Mouse (Mus musculus): ENCODE results near the gene Gtdc1. TPM values are rescaled to one million over a fixed set of nuclear protein-coding genes. Genes with fewer than 3 reads are reported as not detected.

Gene Gtdc1
- total and polyA plus RNA-seq, 2 experiments from 2014 or later, result 11.9 to 13.9 TPM

GRCm38 (mm10) chr2:44538135-44538534, 389.3 kb downstream of the Gtdc1 start:
- no peak for DNase-seq (ENCODE audit: low spot score)
- ATAC-seq (ENCODE audit: insufficient read depth, low read depth), result no peak
- TF ChIP-seq EP300 (IDR thresholded peaks at IDR 0.05; ENCODE audit: low read depth) (no peak), CTCF (IDR thresholded peaks at IDR 0.05; ENCODE audit: low read depth) (no peak)
- Histone ChIP-seq H3K9ac (replicated peaks; ENCODE audit: low read depth, low read length) (no peak overlapping the region), H3K27me3 (ENCODE audit: control insufficient read depth, insufficient read depth, low read length) (no peaks in the 10 kb centered on the region), H3K4me3 (ENCODE audit: low read depth, low read length) (no peak overlapping the region), H3K27ac (ENCODE audit: low read depth) (no peak overlapping the region), H3K4me1 (ENCODE audit: control insufficient read depth, insufficient read depth) (0 out of 2 replicates have a peak, but pooled peaks cover 7% of the 10 kb centered on the region), H3K4me2 (ENCODE audit: low read depth, low read length) (no peak overlapping the region), H3K9me3 (replicated peaks; ENCODE audit: control insufficient read depth, low read length) (no peaks in the 10 kb centered on the region), H3K36me3 (replicated peaks; ENCODE audit: control insufficient read depth, insufficient read depth, low read length) (no peaks in the 10 kb centered on the region)
- 80% methylated on average over 4 of the region's 4 CpGs for WGBS

- ATAC-seq (ENCODE audit: insufficient read depth, low read depth) (no peak; the same call in 1 of the 2 replicates), DNase-seq (ENCODE audit: low spot score) (no peak)
- Histone ChIP-seq H3K27me3 (ENCODE audit: control insufficient read depth, insufficient read depth, low read length) (no peaks in the 10 kb centered on the region), H3K4me2 (ENCODE audit: low read depth, low read length) (0 out of 2 replicates have a peak overlapping the region, but pooled peaks have one; percentile 4), H3K9me3 (replicated peaks; ENCODE audit: control insufficient read depth, low read length) (no peaks in the 10 kb centered on the region), H3K4me1 (ENCODE audit: control insufficient read depth, insufficient read depth) (0 out of 2 replicates have a peak, but pooled peaks cover 7% of the 10 kb centered on the region), H3K4me3 (ENCODE audit: low read depth, low read length) (no peak overlapping the region), H3K9ac (replicated peaks; ENCODE audit: low read depth, low read length) (no peak overlapping the region), H3K36me3 (replicated peaks; ENCODE audit: control insufficient read depth, insufficient read depth, low read length) (no peaks in the 10 kb centered on the region), H3K27ac (ENCODE audit: low read depth) (peak overlapping the region; percentile 44; the same call in 1 of the 2 replicates)
- TF ChIP-seq EP300 (IDR thresholded peaks at IDR 0.05; ENCODE audit: low read depth) (no peak), CTCF (IDR thresholded peaks at IDR 0.05; ENCODE audit: low read depth) (no peak)
- 72% methylated on average over 11 of the region's 11 CpGs for WGBS
Measured at GRCm38 (mm10) chr2:44535760-44536159, 391.7 kb downstream of the Gtdc1 start.

DNA sequence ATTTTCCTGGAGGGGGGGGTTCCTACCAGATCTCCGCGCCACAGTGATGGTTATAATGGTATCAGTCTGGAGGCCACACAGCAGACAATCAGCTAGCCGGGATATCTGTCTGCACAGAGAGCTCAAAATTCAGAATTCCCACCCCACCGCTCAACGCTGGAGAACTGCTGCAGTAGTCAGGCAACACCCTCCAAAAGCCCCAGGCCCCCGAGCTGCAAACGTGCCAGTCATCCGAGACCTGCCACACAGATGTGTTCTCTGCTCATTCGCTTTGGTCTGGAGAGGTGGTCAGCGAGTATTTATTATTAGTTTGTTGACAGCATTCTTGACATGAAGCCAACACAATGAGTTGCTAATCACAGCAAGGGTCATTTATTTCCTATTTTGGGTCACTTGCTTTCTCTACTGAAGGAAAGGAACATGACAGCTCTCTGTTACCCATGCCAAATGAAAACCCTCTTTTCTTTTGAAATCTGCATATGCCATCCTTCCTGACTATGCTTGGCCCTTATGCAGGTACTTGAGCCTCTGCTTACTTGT, 392.3 kb downstream of the Gtdc1 start:
- Histone ChIP-seq H3K36me3 (replicated peaks; ENCODE audit: control insufficient read depth, insufficient read depth, low read length) (no peaks in the 10 kb centered on the region), H3K9ac (replicated peaks; ENCODE audit: low read depth, low read length) (no peak overlapping the region), H3K9me3 (replicated peaks; ENCODE audit: control insufficient read depth, low read length) (no peaks in the 10 kb centered on the region), H3K4me2 (ENCODE audit: low read depth, low read length) (peak overlapping the region; percentile 4; the same call in 1 of the 2 replicates), H3K27ac (ENCODE audit: low read depth) (peak overlapping the region; percentile 44; the same call in 1 of the 2 replicates), H3K4me1 (ENCODE audit: control insufficient read depth, insufficient read depth) (0 out of 2 replicates have a peak, but pooled peaks cover 7% of the 10 kb centered on the region), H3K27me3 (ENCODE audit: control insufficient read depth, insufficient read depth, low read length) (no peaks in the 10 kb centered on the region), H3K4me3 (ENCODE audit: low read depth, low read length) (no peak overlapping the region)
- 40% methylated on average over 10 of the region's 10 CpGs for WGBS
- DNase-seq (ENCODE audit: low spot score), result no peak
- no peak for ATAC-seq (ENCODE audit: insufficient read depth, low read depth)
- no peak for TF ChIP-seq CTCF (IDR thresholded peaks at IDR 0.05; ENCODE audit: low read depth)
- TF ChIP-seq EP300 (IDR thresholded peaks at IDR 0.05; ENCODE audit: low read depth), result no peak

DNA sequence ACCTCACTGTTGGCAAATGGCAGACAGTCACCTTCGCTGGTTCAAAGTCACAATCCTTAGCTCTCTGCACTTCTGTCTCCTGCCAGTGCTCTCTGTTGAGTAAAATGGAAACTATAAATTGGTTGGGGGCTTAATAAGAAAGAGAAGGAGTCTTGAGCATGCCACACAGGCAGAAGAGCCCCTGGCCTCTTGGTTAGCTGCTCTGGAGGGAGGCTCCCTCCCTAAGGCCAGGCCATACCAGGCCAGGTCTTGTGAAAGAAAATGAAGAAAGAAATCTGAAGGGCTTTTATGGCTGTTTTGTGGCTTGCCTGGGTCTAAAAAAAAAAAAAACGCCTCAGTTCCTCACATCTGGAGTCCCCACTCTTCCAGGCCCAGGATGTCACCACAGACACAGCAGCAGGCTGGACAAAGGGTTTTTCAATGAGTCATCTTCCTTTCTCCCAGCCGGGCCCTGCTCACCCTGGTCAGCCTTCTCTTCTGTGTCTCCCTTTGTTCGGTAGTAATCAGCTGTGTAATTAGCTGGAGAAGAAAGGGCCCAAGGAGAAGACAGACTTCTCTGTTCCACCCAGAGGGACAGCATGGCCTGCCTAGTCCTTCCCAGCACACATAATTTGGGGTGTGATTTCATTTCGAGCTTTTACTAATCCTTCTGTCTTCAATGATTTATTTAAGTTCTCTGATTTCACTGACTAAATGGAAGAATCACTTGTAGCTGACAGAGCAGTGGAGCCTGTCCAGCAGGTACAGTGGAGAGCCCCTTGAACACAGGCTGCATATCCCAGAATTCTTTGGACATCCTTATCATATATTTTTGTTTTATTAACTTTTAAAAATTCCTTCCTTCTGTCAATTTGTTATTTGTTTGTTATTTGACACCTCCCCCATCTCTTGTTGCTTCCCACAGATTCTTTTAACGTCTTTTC, 401.1 kb downstream of the Gtdc1 start:
- Histone ChIP-seq H3K27me3 (ENCODE audit: control insufficient read depth, insufficient read depth, low read length) (no peaks in the 10 kb centered on the region), H3K36me3 (replicated peaks; ENCODE audit: control insufficient read depth, insufficient read depth, low read length) (no peaks in the 10 kb centered on the region), H3K4me1 (ENCODE audit: control insufficient read depth, insufficient read depth) (peaks cover 9% of the 10 kb centered on the region; the same call in 1 of the 2 replicates), H3K4me2 (ENCODE audit: low read depth, low read length) (no peak overlapping the region), H3K27ac (ENCODE audit: low read depth) (peak overlapping the region; percentile 52; the same call in 1 of the 2 replicates), H3K4me3 (ENCODE audit: low read depth, low read length) (no peak overlapping the region), H3K9ac (replicated peaks; ENCODE audit: low read depth, low read length) (no peak overlapping the region), H3K9me3 (replicated peaks; ENCODE audit: control insufficient read depth, low read length) (no peaks in the 10 kb centered on the region)
- DNase-seq (ENCODE audit: low spot score), result peak; percentile 53
- ATAC-seq (ENCODE audit: insufficient read depth, low read depth), result peak; percentile 73
- TF ChIP-seq EP300 (IDR thresholded peaks at IDR 0.05; ENCODE audit: low read depth) (no peak), CTCF (IDR thresholded peaks at IDR 0.05; ENCODE audit: low read depth) (no peak)
- 42% methylated on average over 6 of the region's 6 CpGs for WGBS

DNA sequence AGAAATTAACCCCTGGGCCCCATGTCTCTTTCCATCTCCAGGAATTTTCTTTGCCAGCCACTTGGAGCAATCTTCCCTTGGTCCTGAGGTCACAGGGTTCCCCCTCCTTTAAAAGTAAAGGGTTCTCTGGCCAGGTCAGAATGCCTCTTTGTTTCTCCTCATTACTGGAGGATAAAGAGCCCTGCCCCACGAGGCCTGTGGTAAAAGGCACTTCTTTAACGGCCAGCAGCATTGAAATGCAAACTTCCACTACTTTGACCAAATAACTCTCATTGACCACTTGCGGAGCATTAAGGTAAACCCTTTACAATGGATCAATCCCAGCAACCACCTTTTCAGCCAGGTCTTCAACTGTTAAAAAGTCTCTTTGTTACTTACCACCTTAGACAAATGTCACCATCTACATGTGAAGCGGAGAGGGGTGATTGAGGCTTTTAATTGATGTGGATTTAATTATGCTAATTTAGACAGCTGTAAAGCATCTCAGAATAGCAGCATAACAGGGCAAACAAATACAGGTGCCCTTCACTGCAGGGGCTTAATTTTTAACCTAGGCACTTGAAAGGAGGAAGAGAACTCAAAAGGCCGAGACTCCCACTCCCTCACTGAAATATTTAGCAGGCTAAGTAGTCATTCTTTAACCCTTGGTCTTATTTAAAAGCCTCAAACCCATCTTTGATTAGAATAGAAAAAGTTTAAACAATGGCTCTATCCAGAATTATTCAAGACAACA, 402.1 kb downstream of the Gtdc1 start:
- ATAC-seq (ENCODE audit: insufficient read depth, low read depth) (no peak), DNase-seq (ENCODE audit: low spot score) (no peak)
- Histone ChIP-seq H3K4me2 (ENCODE audit: low read depth, low read length) (no peak overlapping the region), H3K9me3 (replicated peaks; ENCODE audit: control insufficient read depth, low read length) (no peaks in the 10 kb centered on the region), H3K9ac (replicated peaks; ENCODE audit: low read depth, low read length) (no peak overlapping the region), H3K4me1 (ENCODE audit: control insufficient read depth, insufficient read depth) (peaks cover 9% of the 10 kb centered on the region; the same call in 1 of the 2 replicates), H3K4me3 (ENCODE audit: low read depth, low read length) (no peak overlapping the region), H3K27me3 (ENCODE audit: control insufficient read depth, insufficient read depth, low read length) (no peaks in the 10 kb centered on the region), H3K27ac (ENCODE audit: low read depth) (no peak overlapping the region), H3K36me3 (replicated peaks; ENCODE audit: control insufficient read depth, insufficient read depth, low read length) (no peaks in the 10 kb centered on the region)
- TF ChIP-seq CTCF (IDR thresholded peaks at IDR 0.05; ENCODE audit: low read depth) (no peak), EP300 (IDR thresholded peaks at IDR 0.05; ENCODE audit: low read depth) (no peak)
- 73% methylated on average over 5 of the region's 5 CpGs for WGBS

All from heart, postnatal 0 days (tissue).